ENCODE assay signal across 9 mouse cellular contexts in genomic region chr11:102989641-102990151, GRCm38 (mm10). TPM values are rescaled to one million over a fixed set of nuclear protein-coding genes. Genes with fewer than 3 reads are reported as not detected.
DNase-seq lines count a peak whose midpoint lies in the region; TF ChIP-seq lines count a peak whose summit lies in the region.
"Had no signal": no experiment of that assay in that cellular context is flagged by ENCODE, and none has a peak within 500 bp of the region (broad histone marks: within the 10 kb centered on the region; RNA-seq: fewer than 3 reads in every experiment).

No protein-coding gene starts in this region.

- peaks cover 4% of the 10 kb centered on the region; the same call in 1 of the 2 replicates for H3K36me3 ChIP-seq in ES-Bruce4 (ENCODE audit: control insufficient read depth, insufficient read depth, low read length, poor library complexity, severe bottlenecking)
- H3K36me3 ChIP-seq in hindbrain, embryonic 10.5 days = peaks cover 10% of the 10 kb centered on the region
- H3K36me3 ChIP-seq in midbrain, embryonic 10.5 days = peaks cover 12% of the 10 kb centered on the region

- H3K9me3 ChIP-seq in ES-Bruce4 (replicated peaks; ENCODE audit: control insufficient read depth, insufficient read depth, low read length, poor library complexity, severe bottlenecking) = no peaks in the 10 kb centered on the region
- no peaks in the 10 kb centered on the region for H3K9me3 ChIP-seq in hindbrain, embryonic 10.5 days
- no peaks in the 10 kb centered on the region for H3K9me3 ChIP-seq in midbrain, embryonic 10.5 days (replicated peaks)

- no peak overlapping the region for H3K27ac ChIP-seq in ES-Bruce4 (ENCODE audit: insufficient read depth, low read length)
- peak overlapping the region; percentile 70 for H3K27ac ChIP-seq in hindbrain, embryonic 10.5 days
- H3K27ac ChIP-seq in midbrain, embryonic 10.5 days (replicated peaks) = peak overlapping the region; percentile 3; the same call in 1 of the 2 replicates

- H3K4me1 ChIP-seq in ES-Bruce4 (ENCODE audit: control insufficient read depth, insufficient read depth, low read length) = peaks cover 2% of the 10 kb centered on the region
- H3K4me1 ChIP-seq in hindbrain, embryonic 10.5 days (replicated peaks) = peaks cover 77% of the 10 kb centered on the region
- peaks cover 61% of the 10 kb centered on the region for H3K4me1 ChIP-seq in midbrain, embryonic 10.5 days

- peak; percentile 86 for DNase-seq in heart, adult 11 months
- DNase-seq in heart, adult 9 months (ENCODE audit: low spot score in 2 of 2) = no peak
- peak; percentile 21 for DNase-seq in hindbrain, embryonic 10.5 days (ENCODE audit: low spot score)
- DNase-seq in midbrain, embryonic 10.5 days (ENCODE audit: low spot score) = no peak
- no peak for DNase-seq in ovary, postnatal 14 days (ENCODE audit: low spot score)
- DNase-seq in left cerebral cortex, adult 18-20 months (ENCODE audit: low spot score in 2 of 2) = no peak
- DNase-seq in spleen, adult 12 weeks (ENCODE audit: low spot score) = no peak

- no peaks in the 10 kb centered on the region; the same call in 1 of the 2 replicates for H3K27me3 ChIP-seq in ES-Bruce4 (ENCODE audit: control insufficient read depth, insufficient read depth, low read length, poor library complexity, severe bottlenecking)
- H3K27me3 ChIP-seq in hindbrain, embryonic 10.5 days (ENCODE audit: insufficient read depth, poor library complexity, severe bottlenecking) = peaks cover 66% of the 10 kb centered on the region
- H3K27me3 ChIP-seq in midbrain, embryonic 10.5 days (ENCODE audit: low read depth, poor library complexity, severe bottlenecking) = peaks cover 58% of the 10 kb centered on the region

- no peak for TF ChIP-seq POLR2A in ES-Bruce4 (IDR thresholded peaks at IDR 0.05; ENCODE audit: insufficient read depth, low read length)

- TF ChIP-seq CTCF in ES-Bruce4 (IDR thresholded peaks at IDR 0.05; ENCODE audit: low read depth, low read length) = no peak

- TF ChIP-seq EP300 in ES-Bruce4 (IDR thresholded peaks at IDR 0.05; ENCODE audit: insufficient read depth, low read depth, low read length) = no peak

- H3K9ac ChIP-seq in ES-Bruce4 (ENCODE audit: low read depth, poor library complexity, severe bottlenecking) = peak overlapping the region; percentile 82

- 5% methylated on average over 28 of the region's 28 CpGs for WGBS in hindbrain, embryonic 10.5 days
- WGBS in midbrain, embryonic 10.5 days = 5% methylated on average over 28 of the region's 28 CpGs

- peak overlapping the region; percentile 54 for H3K4me3 ChIP-seq in ES-Bruce4 (ENCODE audit: low read depth, low read length)
- H3K4me3 ChIP-seq in hindbrain, embryonic 10.5 days = peak overlapping the region; percentile 56
- peak overlapping the region; percentile 54 for H3K4me3 ChIP-seq in midbrain, embryonic 10.5 days

RNA-seq across cellular contexts. Expression of gene Nmt1, which starts 38.3 kb away (rescaled TPM):
- polyA plus RNA-seq in ES-Bruce4 (2011; ENCODE audit: insufficient read depth, insufficient read length, low read depth, missing spikeins) = 101 TPM in 2 replicates
- 47.1 and 55.6 TPM in 2 replicates for polyA plus RNA-seq in hindbrain, embryonic 10.5 days (2016; fragmentation: Nextera tagmentation; extraction: Ambion mirVana)
- polyA plus RNA-seq in midbrain, embryonic 10.5 days (2016; fragmentation: Nextera tagmentation; extraction: Ambion mirVana) = 57.3 and 61.8 TPM in 2 replicates
- total RNA-seq in left cerebral cortex, adult 18-20 months (2021) = 100 to 1,000 TPM; 130 to 131 TPM

RNA-seq across cellular contexts. Expression of gene Dcakd, which starts 38.4 kb away (rescaled TPM):
- 120 and 134 TPM in 2 replicates for polyA plus RNA-seq in ES-Bruce4 (2011; ENCODE audit: insufficient read depth, insufficient read length, low read depth, missing spikeins)
- polyA plus RNA-seq in hindbrain, embryonic 10.5 days (2016; fragmentation: Nextera tagmentation; extraction: Ambion mirVana) = 272 and 276 TPM in 2 replicates
- 265 and 287 TPM in 2 replicates for polyA plus RNA-seq in midbrain, embryonic 10.5 days (2016; fragmentation: Nextera tagmentation; extraction: Ambion mirVana)
- 10 to 100 TPM; 44.4 to 44.6 TPM for total RNA-seq in left cerebral cortex, adult 18-20 months (2021)

RNA-seq across cellular contexts. Expression of gene C1ql1, which starts 43.2 kb away (rescaled TPM):
- polyA plus RNA-seq in ES-Bruce4 (2011; ENCODE audit: insufficient read depth, insufficient read length, low read depth, missing spikeins) = 4.8 and 5.9 TPM in 2 replicates
- polyA plus RNA-seq in hindbrain, embryonic 10.5 days (2016; fragmentation: Nextera tagmentation; extraction: Ambion mirVana) = 4.4 and 11.5 TPM in 2 replicates
- polyA plus RNA-seq in midbrain, embryonic 10.5 days (2016; fragmentation: Nextera tagmentation; extraction: Ambion mirVana) = 3.0 and 5.8 TPM in 2 replicates
- 10 to 100 TPM; 12.3 to 15.7 TPM for total RNA-seq in left cerebral cortex, adult 18-20 months (2021)
- polyA plus RNA-seq: spleen, adult 2 months had no signal

Comparison
In these comparisons a context has a peak if more than half of its experiments do, and no peak if none do; other contexts are left out.
1. DNase-seq: peak in heart, adult 11 months (single experiment) and hindbrain, embryonic 10.5 days (single experiment); none in heart, adult 9 months (0 of 2), midbrain, embryonic 10.5 days (single experiment), ovary, postnatal 14 days (single experiment), left cerebral cortex, adult 18-20 months (0 of 2) and spleen, adult 12 weeks (single experiment).
2. Peak in every context shown above with its lines, with median percentiles within 50 percentile points of each other: H3K4me3 ChIP-seq.